Mouse (Mus musculus): ENCODE data around the gene Cdt1.

DNA sequence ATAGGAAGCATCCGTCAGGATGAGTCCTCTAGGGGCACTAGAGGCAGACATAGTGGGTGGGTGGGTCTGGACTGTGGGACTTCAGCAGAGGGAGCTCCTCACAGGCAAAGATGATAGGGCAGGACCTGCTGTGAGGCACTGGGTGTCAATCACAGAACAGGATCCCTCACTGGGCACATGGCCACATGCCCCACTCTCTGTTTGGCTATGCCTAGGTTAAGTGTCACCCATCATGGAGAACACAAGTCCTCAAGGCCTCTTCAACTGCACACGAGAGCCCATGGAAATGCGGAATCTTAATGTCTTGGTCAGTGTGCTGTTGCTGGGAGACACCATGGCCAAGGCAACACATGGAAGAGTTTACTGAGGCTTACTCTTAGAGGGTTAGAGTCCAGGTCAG, 39.9 kb upstream of the Cdt1 start:
- TF ChIP-seq CTCF (IDR thresholded peaks at IDR 0.05; ENCODE audit: borderline replicate concordance, insufficient read depth, low read depth, low read length): no peak
- no peak for TF ChIP-seq POLR2A (IDR thresholded peaks at IDR 0.05; ENCODE audit: borderline replicate concordance, insufficient read depth, low read length)
